Mouse (Mus musculus) limb, embryonic 14.5 days (tissue): ENCODE measurements around the gene Adcy9. TPM values are rescaled to one million over a fixed set of nuclear protein-coding genes. Genes with fewer than 3 reads are reported as not detected.

Source experiments
- ATAC-seq: fragments of 200-750 bp; cut with Nextera tagmentation; 2 replicates; pipeline ENCODE4 v1.8.0; 2017; ENCODE audit warnings: low read depth, moderate number of reproducible peaks, moderate TSS enrichment; ENCODE audit not compliant: low FRiP score
- DNase-seq: peaks from one replicate; pipeline ENCODE4 v3.0.0-alpha.2; 2015; ENCODE audit warnings: low spot score
- H3K27ac ChIP-seq: fragments of 300-500 bp; sonication (generic); replicated peaks from 2 replicates; pipeline ENCODE4 v1.5.1; 2014; ENCODE audit warnings: low read depth, mild to moderate bottlenecking, low read length, moderate library complexity, mixed read lengths
- H3K27me3 ChIP-seq: fragments of 300-500 bp; sonication (generic); 2 replicates; pipeline ENCODE4 v1.6.1; 2014; ENCODE audit warnings: low read length, mixed read lengths; ENCODE audit not compliant: control insufficient read depth, insufficient read depth
- H3K36me3 ChIP-seq: fragments of 300-500 bp; sonication (generic); 2 replicates; pipeline ENCODE4 v1.6.1; 2014; ENCODE audit warnings: mild to moderate bottlenecking, low read length, moderate library complexity, mixed read lengths; ENCODE audit not compliant: control insufficient read depth, insufficient read depth
- H3K4me1 ChIP-seq: fragments of 300-500 bp; sonication (generic); 2 replicates; pipeline ENCODE4 v1.6.1; 2014; ENCODE audit warnings: antibody characterized with exemption, low read length, mixed read lengths; ENCODE audit not compliant: control insufficient read depth, insufficient read depth
- H3K4me2 ChIP-seq: fragments of 300-500 bp; sonication (generic); replicated peaks from 2 replicates; pipeline ENCODE4 v1.6.1; 2014; ENCODE audit warnings: low read depth, mild to moderate bottlenecking, low read length, moderate library complexity; ENCODE audit not compliant: severe bottlenecking
- H3K4me3 ChIP-seq: fragments of 300-500 bp; sonication (generic); replicated peaks from 2 replicates; pipeline ENCODE4 v1.5.1; 2014; ENCODE audit warnings: low read length
- H3K9ac ChIP-seq: fragments of 300-500 bp; sonication (generic); 2 replicates; pipeline ENCODE4 v1.6.1; 2014; ENCODE audit warnings: mild to moderate bottlenecking, low read depth, low read length, moderate library complexity; ENCODE audit not compliant: severe bottlenecking
- H3K9me3 ChIP-seq: fragments of 300-500 bp; sonication (generic); 2 replicates; pipeline ENCODE4 v1.6.1; 2016; ENCODE audit warnings: low read length; ENCODE audit not compliant: control insufficient read depth
- POLR2A ChIP-seq: fragments of 200-500 bp; IDR thresholded peaks from 2 replicates; pipeline ENCODE4 v1.8.0; 2012; ENCODE audit warnings: inconsistent platforms, mild to moderate bottlenecking, moderate library complexity, borderline replicate concordance; ENCODE audit not compliant: insufficient read depth, insufficient read length; ENCODE audit errors: extremely low read depth
- WGBS: fragments of 180-500 bp; shearing (Covaris S2); extraction: QIAGEN DNeasy Blood & Tissue Kit; methylation state at CpG from one replicate; pipeline ENCODE4 v1.1.7; 2014; 5-methylcytosine and 5-hydroxymethylcytosine counted together
- polyA plus RNA-seq, 2 experiments: library from polyadenylated mRNA; depleted of rRNA in 1 of 2; stranded (reverse) in 1 of 2; unstranded in 1 of 2; fragments of >200 nt; fragmentation: Nextera tagmentation in 1 of 2; extraction: Ambion mirVana in 1 of 2; gene quantifications; 2 replicates each; pipeline versions ENCODE4 v1.2.1 to v1.2.3; 2012 to 2014

The Adcy9 gene
- polyA plus RNA-seq, 2 experiments: 2.4 to 3.2 TPM

DNA sequence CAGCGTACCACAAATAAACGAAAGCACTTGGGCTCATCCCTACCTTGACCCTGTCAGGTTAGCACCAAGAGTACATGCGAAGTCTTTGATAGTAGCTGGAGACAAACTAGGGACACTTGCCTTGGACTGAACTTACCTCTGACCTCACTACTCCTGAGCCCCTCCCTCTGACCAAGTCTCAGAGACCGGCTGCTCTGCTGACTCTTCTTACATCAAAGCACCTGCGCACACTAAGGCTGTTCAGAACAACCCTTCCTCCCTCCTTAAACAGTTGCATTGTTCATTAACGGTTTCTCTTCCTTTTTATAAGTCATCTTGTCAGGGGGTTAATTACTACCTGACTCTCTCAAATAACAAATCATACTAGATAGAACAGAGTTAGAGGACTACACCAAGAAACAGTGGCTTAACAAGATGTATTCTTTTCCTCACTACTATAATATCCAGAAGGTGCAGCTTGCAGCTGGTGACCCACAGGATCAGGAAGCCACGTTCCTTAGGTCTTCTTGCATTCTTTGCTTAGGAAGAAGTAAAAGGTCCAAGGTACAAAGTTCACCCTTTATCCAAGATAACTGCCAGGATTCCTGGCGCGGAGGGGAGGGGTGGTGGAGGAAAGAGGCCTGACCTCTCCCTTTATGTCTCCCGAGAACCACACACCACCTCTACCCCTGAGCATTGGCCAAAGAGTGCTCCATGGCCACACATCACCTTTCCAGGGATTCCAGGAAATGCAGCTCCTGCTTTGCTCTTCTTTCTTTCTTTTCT is 19.2 kb upstream of the Adcy9 start:
- Histone ChIP-seq H3K4me1 (no peaks in the 10 kb centered on the region), H3K9me3 (no peaks in the 10 kb centered on the region), H3K27me3 (no peaks in the 10 kb centered on the region), H3K27ac (no peak overlapping the region), H3K4me2 (no peak overlapping the region), H3K9ac (no peak overlapping the region), H3K36me3 (no peaks in the 10 kb centered on the region), H3K4me3 (no peak overlapping the region)
- TF ChIP-seq POLR2A: no peak
- 71% methylated on average over 10 of the region's 10 CpGs for WGBS
- DNase-seq: no peak
- no peak for ATAC-seq

DNA sequence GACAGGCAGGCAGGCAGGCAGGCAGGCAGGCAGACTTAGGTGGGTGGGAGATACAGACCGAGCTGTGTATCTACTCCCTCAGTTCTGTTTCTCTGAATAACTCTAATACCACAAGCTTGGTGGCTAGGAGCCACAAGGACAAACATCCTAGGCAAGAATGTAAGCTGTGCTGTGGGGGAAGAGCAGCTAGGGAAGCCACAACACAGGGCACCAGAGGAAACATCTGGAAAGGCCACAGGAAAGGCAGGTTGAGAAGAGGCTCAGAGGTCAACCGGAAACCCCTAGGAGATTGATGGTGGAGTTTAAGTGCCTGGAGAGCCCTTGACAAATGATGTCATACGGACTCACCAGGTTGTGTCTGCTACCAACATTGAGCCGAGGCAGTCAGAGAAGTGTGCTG is 16.4 kb upstream of the Adcy9 start:
- TF ChIP-seq POLR2A: no peak
- H3K4me1 ChIP-seq: no peaks in the 10 kb centered on the region
- no peak overlapping the region for H3K27ac ChIP-seq
- H3K4me3 ChIP-seq: no peak overlapping the region
- DNase-seq (no peak), ATAC-seq (no peak)
- H3K4me2 ChIP-seq: no peak overlapping the region
- WGBS: 69% methylated on average over 4 of the region's 4 CpGs
- no peaks in the 10 kb centered on the region for H3K27me3 ChIP-seq
- no peaks in the 10 kb centered on the region for H3K9me3 ChIP-seq
- H3K9ac ChIP-seq: no peak overlapping the region
- no peaks in the 10 kb centered on the region for H3K36me3 ChIP-seq

DNA sequence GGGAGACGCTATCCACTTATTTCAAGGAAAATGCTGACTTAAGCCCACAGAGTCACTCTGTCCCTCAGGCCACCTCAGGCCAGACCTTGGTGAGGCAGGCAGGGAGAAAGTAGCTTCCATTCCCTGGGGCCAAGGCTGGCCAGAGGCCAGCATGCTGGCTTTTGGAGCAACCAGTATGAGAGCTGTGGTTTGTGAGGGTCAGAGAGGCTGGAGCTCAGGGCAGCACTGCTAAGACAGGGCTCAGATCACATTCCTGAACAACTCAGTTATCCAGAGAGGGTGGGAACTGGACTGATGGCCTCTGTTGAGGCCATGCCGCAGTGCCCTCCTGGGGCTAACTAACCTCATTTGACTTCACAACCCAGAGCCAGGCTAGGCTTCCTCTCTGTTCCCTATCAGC is 15.1 kb upstream of the Adcy9 start:
- ATAC-seq: no peak
- Histone ChIP-seq H3K36me3 (no peaks in the 10 kb centered on the region), H3K4me3 (no peak overlapping the region), H3K9ac (no peak overlapping the region), H3K4me2 (no peak overlapping the region), H3K27me3 (no peaks in the 10 kb centered on the region), H3K9me3 (no peaks in the 10 kb centered on the region), H3K27ac (no peak overlapping the region), H3K4me1 (no peaks in the 10 kb centered on the region)
- no peak for TF ChIP-seq POLR2A
- WGBS: 88% methylated on average over 2 of the region's 2 CpGs
- no peak for DNase-seq

DNA sequence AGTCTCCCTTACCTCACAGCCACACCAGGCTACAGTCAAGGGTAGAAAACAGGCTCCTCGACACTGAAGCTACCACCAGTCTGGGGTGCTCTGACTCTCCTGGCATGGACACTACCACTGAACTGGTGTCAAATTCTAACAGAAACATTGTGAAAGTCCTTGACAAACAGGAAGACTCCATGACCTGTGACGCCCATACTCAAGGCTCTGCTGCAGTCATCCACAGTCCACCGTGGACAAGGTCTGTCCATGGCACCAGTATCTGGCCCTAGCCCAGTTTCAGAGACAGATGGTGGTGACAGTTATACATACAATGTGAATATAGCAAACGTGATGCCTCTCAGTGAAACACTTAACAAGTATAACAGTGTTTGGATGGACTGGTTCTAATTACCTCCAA is 11.5 kb upstream of the Adcy9 start:
- no peak overlapping the region for H3K27ac ChIP-seq
- H3K4me2 ChIP-seq: no peak overlapping the region
- no peak overlapping the region for H3K9ac ChIP-seq
- no peak for TF ChIP-seq POLR2A
- no peaks in the 10 kb centered on the region for H3K36me3 ChIP-seq
- no peaks in the 10 kb centered on the region for H3K27me3 ChIP-seq
- DNase-seq (no peak), ATAC-seq (no peak)
- WGBS: 78% methylated on average over 4 of the region's 4 CpGs
- H3K9me3 ChIP-seq: no peaks in the 10 kb centered on the region
- H3K4me1 ChIP-seq: no peaks in the 10 kb centered on the region
- H3K4me3 ChIP-seq: no peak overlapping the region

DNA sequence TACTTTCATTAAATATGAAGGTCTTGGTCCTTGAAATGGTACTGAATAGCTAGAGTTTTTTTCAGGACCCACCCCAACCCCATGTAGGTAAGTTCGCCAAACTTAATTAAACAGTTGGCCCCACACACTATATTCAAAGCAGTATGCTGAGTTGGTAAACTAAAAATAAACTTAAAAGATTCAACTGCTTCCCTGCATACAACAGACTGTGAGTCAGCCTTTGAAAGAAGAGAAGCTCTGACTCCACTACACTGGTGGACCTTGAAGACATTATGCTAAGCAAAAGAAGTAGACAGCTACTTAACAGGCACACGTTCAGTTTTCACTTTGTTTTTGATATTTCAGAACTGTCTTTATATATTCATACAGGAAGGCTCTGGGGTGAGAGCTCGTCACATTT is 10.7 kb upstream of the Adcy9 start:
- Histone ChIP-seq H3K27me3 (no peaks in the 10 kb centered on the region), H3K9me3 (no peaks in the 10 kb centered on the region), H3K27ac (no peak overlapping the region), H3K4me3 (no peak overlapping the region), H3K9ac (no peak overlapping the region), H3K4me2 (no peak overlapping the region), H3K4me1 (no peaks in the 10 kb centered on the region), H3K36me3 (no peaks in the 10 kb centered on the region)
- no peak for TF ChIP-seq POLR2A
- 76% methylated on average over 3 of the region's 3 CpGs for WGBS
- DNase-seq (no peak), ATAC-seq (no peak)

DNA sequence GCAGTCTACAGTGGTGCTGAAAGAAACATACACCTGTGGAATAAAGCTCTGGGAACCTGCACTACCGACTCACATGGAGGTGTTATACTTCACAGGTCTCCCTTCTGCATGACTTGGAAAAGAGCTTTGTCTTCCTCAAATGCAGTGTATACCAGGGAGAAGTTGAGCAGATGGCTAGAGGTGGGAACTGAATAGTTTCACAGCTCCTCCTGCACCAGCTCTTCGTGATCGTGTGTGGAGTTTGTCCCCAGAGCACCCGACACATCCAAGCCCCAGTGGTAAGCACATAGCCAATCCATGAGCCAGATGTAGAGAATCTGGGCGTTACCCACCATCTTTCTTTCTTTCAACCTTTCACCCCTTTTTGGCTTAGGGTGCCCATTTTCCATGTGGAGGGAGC is 9.9 kb upstream of the Adcy9 start:
- H3K36me3 ChIP-seq: no peaks in the 10 kb centered on the region
- H3K4me3 ChIP-seq: no peak overlapping the region
- no peaks in the 10 kb centered on the region for H3K9me3 ChIP-seq
- no peaks in the 10 kb centered on the region for H3K27me3 ChIP-seq
- TF ChIP-seq POLR2A: no peak
- 71% methylated on average over 5 of the region's 5 CpGs for whole genome bisulfite sequencing
- no peak overlapping the region for H3K4me2 ChIP-seq
- no peak for DNase-seq
- ATAC-seq: no peak
- H3K27ac ChIP-seq: no peak overlapping the region
- H3K9ac ChIP-seq: no peak overlapping the region
- H3K4me1 ChIP-seq: no peaks in the 10 kb centered on the region
